Mouse (Mus musculus): ENCODE results near the gene Cfap70. TPM values are rescaled to one million over a fixed set of nuclear protein-coding genes. Genes with fewer than 3 reads are reported as not detected.

Cfap70 gene
- polyA plus RNA-seq, 1 experiment from 2014 or later = 0.31 TPM

GRCm38 (mm10) chr14:20400071-20400470 is 52.0 kb downstream of the Cfap70 start:
- WGBS = 26% methylated on average over 1 of the region's 1 CpGs
- Histone ChIP-seq H3K9ac (no peak overlapping the region), H3K4me2 (replicated peaks) (no peak overlapping the region), H3K4me1 (no peaks in the 10 kb centered on the region), H3K36me3 (no peaks in the 10 kb centered on the region), H3K4me3 (no peak overlapping the region), H3K27me3 (no peaks in the 10 kb centered on the region), H3K9me3 (no peaks in the 10 kb centered on the region), H3K27ac (no peak overlapping the region)
- 0 out of 2 replicates have a peak, but pooled peaks have one; percentile 32 for ATAC-seq (ENCODE audit: low FRiP score, low read depth)

- Histone ChIP-seq H3K9ac (no peak overlapping the region), H3K27ac (no peak overlapping the region), H3K4me2 (replicated peaks) (no peak overlapping the region), H3K4me1 (peaks cover 5% of the 10 kb centered on the region; the same call in 1 of the 2 replicates), H3K36me3 (no peaks in the 10 kb centered on the region), H3K9me3 (no peaks in the 10 kb centered on the region), H3K27me3 (no peaks in the 10 kb centered on the region), H3K4me3 (no peak overlapping the region)
- no peak for ATAC-seq (ENCODE audit: low FRiP score, low read depth)
- 46% methylated on average over 4 of the region's 4 CpGs for WGBS
Observed at GRCm38 (mm10) chr14:20398864-20399263, 53.2 kb downstream of the Cfap70 start.

- no peaks in the 10 kb centered on the region for H3K9me3 ChIP-seq
- no peak overlapping the region for H3K4me3 ChIP-seq
- WGBS = 80% methylated on average over 9 of the region's 9 CpGs
- no peaks in the 10 kb centered on the region for H3K36me3 ChIP-seq
- H3K27me3 ChIP-seq = no peaks in the 10 kb centered on the region
- H3K4me2 ChIP-seq (replicated peaks) = no peak overlapping the region
- no peak overlapping the region for H3K9ac ChIP-seq
- H3K27ac ChIP-seq = no peak overlapping the region
- no peak for ATAC-seq (ENCODE audit: low FRiP score, low read depth)
- peaks cover 7% of the 10 kb centered on the region for H3K4me1 ChIP-seq
Observed at GRCm38 (mm10) chr14:20397220-20397619, 54.8 kb downstream of the Cfap70 start.

GRCm38 (mm10) chr14:20393205-20393913 is 58.7 kb downstream of the Cfap70 start, which contains the start of gene Mrps16:
Gene Mrps16, minus strand, starts transcription at chr14:20393634.
- Histone ChIP-seq H3K4me2 (replicated peaks) (peak within 1 kb of the TSS; percentile 68), H3K4me1 (peaks cover 17% of the 10 kb centered on the region), H3K4me3 (peak within 1 kb of the TSS; percentile 70), H3K9me3 (no peaks in the 10 kb centered on the region), H3K27me3 (no peaks in the 10 kb centered on the region), H3K27ac (peak within 1 kb of the TSS; percentile 81), H3K36me3 (peaks cover 16% of the 10 kb centered on the region), H3K9ac (peak within 1 kb of the TSS; percentile 91)
- WGBS = under 1% methylated on average over 66 of the region's 68 CpGs
- ATAC-seq (ENCODE audit: low FRiP score, low read depth) = peak; percentile 94

- Histone ChIP-seq H3K27me3 (no peaks in the 10 kb centered on the region), H3K4me1 (peaks cover 27% of the 10 kb centered on the region), H3K9me3 (no peaks in the 10 kb centered on the region), H3K4me2 (replicated peaks) (peak overlapping the region; percentile 68), H3K36me3 (peaks cover 17% of the 10 kb centered on the region), H3K9ac (no peak overlapping the region), H3K4me3 (peak overlapping the region; percentile 70; the same call in 1 of the 2 replicates), H3K27ac (no peak overlapping the region)
- WGBS = 78% methylated on average over 4 of the region's 4 CpGs
- ATAC-seq (ENCODE audit: low FRiP score, low read depth) = no peak
Observed at GRCm38 (mm10) chr14:20392326-20392725, 59.7 kb downstream of the Cfap70 start.

GRCm38 (mm10) chr14:20389446-20390079 is 62.5 kb downstream of the Cfap70 start:
- H3K9me3 ChIP-seq = no peaks in the 10 kb centered on the region
- H3K4me1 ChIP-seq = peaks cover 47% of the 10 kb centered on the region
- peak overlapping the region; percentile 74 for H3K4me2 ChIP-seq (replicated peaks)
- peak overlapping the region; percentile 80 for H3K4me3 ChIP-seq
- no peaks in the 10 kb centered on the region for H3K27me3 ChIP-seq
- H3K27ac ChIP-seq = 0 out of 2 replicates have a peak overlapping the region, but pooled peaks have one; percentile 77
- no peak for ATAC-seq (ENCODE audit: low FRiP score, low read depth)
- peak overlapping the region; percentile 88 for H3K9ac ChIP-seq
- peaks cover 40% of the 10 kb centered on the region for H3K36me3 ChIP-seq
- 88% methylated on average over 8 of the region's 8 CpGs for WGBS

- Histone ChIP-seq H3K27me3 (no peaks in the 10 kb centered on the region), H3K36me3 (peaks cover 49% of the 10 kb centered on the region), H3K9me3 (no peaks in the 10 kb centered on the region), H3K27ac (peak within 1 kb of the TSS; percentile 77), H3K4me1 (peaks cover 43% of the 10 kb centered on the region), H3K4me3 (peak within 1 kb of the TSS; percentile 80), H3K9ac (peak within 1 kb of the TSS; percentile 88), H3K4me2 (replicated peaks) (peak within 1 kb of the TSS; percentile 74)
- peak; percentile 69 for ATAC-seq (ENCODE audit: low FRiP score, low read depth)
- under 1% methylated on average over 58 of the region's 59 CpGs for WGBS
Observed at GRCm38 (mm10) chr14:20388441-20389129, 63.4 kb downstream of the Cfap70 start, which contains the start of gene Dnajc9. Gene Dnajc9, minus strand, starts transcription at chr14:20388910.

- Histone ChIP-seq H3K9me3 (no peaks in the 10 kb centered on the region), H3K36me3 (peaks cover 88% of the 10 kb centered on the region), H3K4me3 (no peak overlapping the region), H3K4me1 (no peaks in the 10 kb centered on the region), H3K27me3 (no peaks in the 10 kb centered on the region), H3K4me2 (replicated peaks) (no peak overlapping the region), H3K9ac (no peak overlapping the region), H3K27ac (no peak overlapping the region)
- no peak for ATAC-seq (ENCODE audit: low FRiP score, low read depth)
- 86% methylated on average over 9 of the region's 9 CpGs for WGBS
Observed at GRCm38 (mm10) chr14:20379753-20380430, 72.1 kb downstream of the Cfap70 start.

- H3K4me3 ChIP-seq = no peak overlapping the region
- H3K27ac ChIP-seq = no peak overlapping the region
- H3K36me3 ChIP-seq = peaks cover 86% of the 10 kb centered on the region
- 81% methylated on average over 5 of the region's 5 CpGs for WGBS
- H3K9ac ChIP-seq = no peak overlapping the region
- H3K4me1 ChIP-seq = no peaks in the 10 kb centered on the region
- ATAC-seq (ENCODE audit: low FRiP score, low read depth) = no peak
- H3K4me2 ChIP-seq (replicated peaks) = no peak overlapping the region
- H3K27me3 ChIP-seq = no peaks in the 10 kb centered on the region
- H3K9me3 ChIP-seq = no peaks in the 10 kb centered on the region
Observed at GRCm38 (mm10) chr14:20379087-20379640, 72.9 kb downstream of the Cfap70 start.

GRCm38 (mm10) chr14:20378313-20379061 is 73.5 kb downstream of the Cfap70 start:
- Histone ChIP-seq H3K9ac (no peak overlapping the region), H3K36me3 (peaks cover 86% of the 10 kb centered on the region), H3K27me3 (no peaks in the 10 kb centered on the region), H3K4me1 (no peaks in the 10 kb centered on the region), H3K27ac (no peak overlapping the region), H3K4me2 (replicated peaks) (no peak overlapping the region), H3K9me3 (no peaks in the 10 kb centered on the region), H3K4me3 (no peak overlapping the region)
- WGBS = 36% methylated on average over 13 of the region's 13 CpGs
- ATAC-seq (ENCODE audit: low FRiP score, low read depth) = no peak

GRCm38 (mm10) chr14:20377112-20377521 is 74.9 kb downstream of the Cfap70 start:
- ATAC-seq (ENCODE audit: low FRiP score, low read depth) = no peak
- H3K9me3 ChIP-seq = no peaks in the 10 kb centered on the region
- no peaks in the 10 kb centered on the region for H3K4me1 ChIP-seq
- no peak overlapping the region for H3K9ac ChIP-seq
- 82% methylated on average over 4 of the region's 4 CpGs for WGBS
- H3K4me2 ChIP-seq (replicated peaks) = no peak overlapping the region
- H3K36me3 ChIP-seq = peaks cover 86% of the 10 kb centered on the region
- no peaks in the 10 kb centered on the region for H3K27me3 ChIP-seq
- no peak overlapping the region for H3K4me3 ChIP-seq
- H3K27ac ChIP-seq = no peak overlapping the region

Data from limb, embryonic 13.5 days (tissue).